Mouse (Mus musculus) lung, postnatal 10 days (tissue): ENCODE data around the gene Tut7.
A peak's percentile ranks its signal among the peaks of the same experiment; 100 is the strongest.
"Not testable (repeated sequence)": the region's sequence is repeated elsewhere in the genome, so short reads cannot be mapped to it uniquely, and the experiment has no call there.

ENCODE experiments used
- DNase-seq: peaks from one replicate; pipeline ENCODE4 v3.0.0; 2021

Gene Tut7

DNA sequence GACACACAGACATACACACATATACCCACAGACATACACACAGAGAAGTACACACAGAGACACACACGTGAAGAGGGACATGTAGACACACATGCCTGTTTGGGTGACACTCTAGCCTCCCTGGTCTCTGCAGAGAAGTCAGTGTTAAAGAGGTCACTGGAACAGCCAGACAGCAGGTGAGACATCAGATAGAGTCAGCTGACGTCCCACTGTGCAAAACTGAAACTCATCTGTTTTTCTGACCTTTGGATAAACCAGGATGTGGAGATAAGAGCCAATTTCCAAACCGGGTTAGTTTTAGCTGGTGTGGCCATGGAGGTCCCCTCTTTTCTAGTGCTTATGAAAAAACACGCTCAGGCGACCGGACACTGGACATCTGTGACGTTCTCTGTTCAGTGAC, 9.5 kb upstream of the Tut7 start:
- DNase-seq: no peak

DNA sequence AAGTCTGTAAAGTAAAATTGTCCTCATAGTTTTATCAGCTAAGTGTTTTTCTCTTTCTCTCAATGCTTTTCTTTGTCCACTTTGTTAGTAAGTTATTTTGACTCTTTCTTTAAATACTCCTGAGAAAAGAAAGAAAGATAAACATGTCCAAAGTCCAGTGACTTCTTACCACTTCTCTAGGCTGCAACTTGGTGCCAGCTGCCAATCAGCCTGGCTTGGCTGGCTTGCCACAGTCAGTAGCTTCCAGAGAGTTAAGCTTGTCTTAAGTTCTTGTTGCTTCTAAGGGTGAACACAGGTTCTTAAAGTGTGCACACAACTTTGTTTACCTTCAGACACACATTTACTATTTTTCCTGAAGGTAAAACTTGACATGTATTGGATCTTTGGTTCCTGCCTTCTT, 3.0 kb upstream of the Tut7 start:
- no peak for DNase-seq

DNA sequence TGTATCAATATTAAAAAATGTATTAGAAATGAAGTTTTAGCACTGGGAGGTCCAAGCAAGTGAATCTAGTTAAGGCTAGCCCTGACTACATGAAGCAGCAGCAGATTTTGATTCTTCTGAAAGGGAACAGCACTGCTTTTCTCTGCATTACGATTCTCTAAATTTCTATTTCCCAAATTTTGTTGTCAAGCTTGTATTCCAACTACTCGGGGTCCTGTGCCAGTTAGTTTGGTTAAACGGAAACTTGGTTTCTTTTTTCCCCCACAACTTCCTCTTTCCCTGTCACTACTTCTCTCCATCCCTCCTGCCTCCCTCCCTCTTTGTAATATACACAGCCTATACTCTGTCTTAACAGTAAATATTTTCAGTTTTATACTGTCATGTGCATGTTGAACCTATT, 2.1 kb downstream of the Tut7 start:
- DNase-seq: no peak

DNA sequence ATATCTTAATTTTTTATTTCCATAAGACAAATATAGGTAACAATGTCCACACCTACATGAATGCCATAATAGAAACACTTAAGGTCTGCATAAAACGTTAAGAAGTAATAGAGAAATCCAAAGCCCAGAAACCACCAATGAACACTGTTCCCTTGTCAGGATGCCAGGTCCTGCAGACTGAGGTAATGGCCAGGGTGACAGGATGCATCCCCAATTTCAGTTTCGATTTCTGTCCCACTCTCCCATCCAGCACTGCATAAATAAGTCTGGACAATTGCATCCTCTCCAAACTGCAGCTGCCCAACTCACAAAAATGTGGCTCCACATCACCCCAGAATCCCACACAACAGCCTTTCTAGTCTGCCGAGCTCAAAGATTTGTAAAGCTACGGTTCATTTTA, 2.8 kb downstream of the Tut7 start:
- peak; percentile 52 for DNase-seq

DNA sequence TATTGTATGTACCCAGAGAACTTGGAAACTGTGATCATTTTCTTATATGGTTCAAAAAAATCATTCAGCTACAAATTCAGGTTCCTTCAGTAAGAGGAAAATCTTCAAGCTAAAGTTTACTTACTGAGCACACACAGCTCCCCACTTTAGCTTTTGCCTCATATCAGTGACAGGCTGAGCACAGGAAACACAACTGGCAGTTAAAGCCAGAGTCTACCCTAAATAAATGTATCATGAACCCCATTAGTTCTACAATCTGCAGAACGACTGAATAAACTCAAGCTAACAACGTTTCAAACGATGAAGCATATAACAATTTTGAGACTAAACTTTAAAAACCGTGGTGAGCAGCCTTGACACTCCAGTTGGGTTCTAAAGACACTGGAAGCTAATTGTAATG, 5.6 kb downstream of the Tut7 start:
- no peak for DNase-seq

DNA sequence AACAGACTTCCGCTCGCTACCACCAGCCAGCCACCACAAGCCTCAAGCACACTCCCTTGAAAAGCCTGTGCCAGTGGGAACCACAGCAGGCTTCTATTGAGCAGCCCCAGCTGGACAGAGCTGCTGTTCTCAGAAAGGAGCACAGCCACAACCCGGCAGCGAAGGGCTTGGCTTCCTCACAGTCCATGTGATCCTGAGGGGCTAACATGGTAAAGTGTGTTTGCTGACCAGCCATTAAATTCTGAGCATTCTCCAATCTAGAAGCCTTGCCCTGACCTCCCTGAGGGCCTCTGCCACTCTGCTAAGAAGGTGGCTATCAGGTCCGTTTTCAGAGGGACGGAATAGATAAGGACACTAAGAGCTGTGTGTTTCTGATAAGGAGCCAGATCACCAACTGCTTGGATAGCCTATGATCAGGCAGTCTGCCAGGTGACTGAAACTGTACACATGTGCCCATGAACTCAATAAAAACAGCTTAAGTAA, 8.8 kb downstream of the Tut7 start:
- DNase-seq: peak; percentile 46

DNA sequence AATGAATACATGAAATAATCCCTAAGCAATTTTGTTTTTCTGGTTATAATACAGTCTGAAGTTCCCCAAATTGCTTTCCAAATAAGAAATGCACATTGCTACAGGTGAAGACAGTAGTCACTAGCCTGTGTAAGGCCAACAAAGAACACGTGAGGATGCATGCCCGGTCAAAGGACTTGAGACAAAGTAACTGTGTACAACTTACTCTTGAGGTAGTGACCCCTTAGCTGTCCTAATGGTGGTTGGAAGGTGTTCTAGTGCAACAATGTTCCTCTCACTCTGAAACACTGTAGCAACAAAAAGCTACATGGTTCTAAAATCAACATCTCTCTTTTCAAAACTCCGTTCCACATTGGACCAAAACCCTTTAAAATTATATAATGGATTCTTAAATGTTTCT, 11.4 kb downstream of the Tut7 start:
- no peak for DNase-seq

DNA sequence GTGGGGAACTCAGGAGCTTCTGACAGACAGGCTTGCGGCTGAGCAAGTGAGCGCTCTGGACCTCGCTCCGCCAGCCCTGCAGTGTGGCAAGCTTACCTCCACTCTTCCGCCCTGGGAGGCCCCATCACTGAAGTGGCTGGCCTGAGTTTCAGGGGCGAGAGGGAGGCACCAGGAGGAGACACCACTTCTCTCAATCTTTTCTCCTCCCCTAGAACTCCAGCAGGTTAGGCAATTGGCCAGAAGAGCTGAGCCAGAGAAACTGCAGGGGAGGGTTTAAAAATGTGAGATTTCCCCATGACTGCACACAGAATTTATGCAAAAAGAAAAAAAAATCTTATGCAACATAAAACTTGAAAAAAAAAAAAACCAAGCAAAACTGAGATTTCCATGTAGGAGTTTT, 21.9 kb downstream of the Tut7 start:
- peak; percentile 44 for DNase-seq

DNA sequence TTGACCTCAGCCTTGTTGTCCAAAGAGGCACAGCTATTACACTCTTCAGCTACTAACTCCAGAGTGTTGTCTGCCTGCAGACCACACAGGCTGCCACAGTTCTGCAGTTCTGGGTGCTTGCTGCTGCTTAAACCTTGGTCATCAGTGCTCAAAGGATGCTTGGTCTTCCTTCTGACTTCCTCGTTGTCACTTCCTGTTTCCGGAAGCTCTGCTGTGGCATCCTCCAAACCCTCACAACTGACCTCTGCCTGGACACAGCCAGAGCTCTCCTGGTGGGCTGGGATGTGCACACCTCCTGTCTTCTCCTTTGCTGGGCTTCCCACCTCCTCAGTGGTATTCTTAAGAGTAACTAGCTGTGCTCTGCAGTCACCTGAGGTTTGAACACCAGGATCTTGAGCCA, 22.9 kb downstream of the Tut7 start:
- DNase-seq: no peak

DNA sequence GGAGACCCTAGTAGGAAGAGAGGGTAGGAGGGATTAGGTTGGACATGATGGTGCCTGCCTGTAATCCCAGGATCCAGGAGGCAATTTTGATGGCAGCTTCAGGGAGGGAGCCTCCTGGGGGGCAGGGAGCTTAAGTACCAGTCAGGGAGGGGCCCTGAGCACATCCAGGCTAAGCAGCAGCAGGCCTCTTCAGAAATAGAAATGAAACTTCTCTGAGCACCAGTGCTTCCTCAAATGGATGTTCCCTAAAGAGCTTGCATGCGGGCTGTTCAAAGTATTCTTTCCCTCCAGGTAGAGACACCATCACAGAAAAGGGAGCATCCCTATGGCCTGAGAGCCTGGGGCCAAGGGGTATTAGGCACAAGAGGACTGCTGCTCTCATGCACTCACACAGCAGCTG, 24.6 kb downstream of the Tut7 start:
- DNase-seq: no peak

DNA sequence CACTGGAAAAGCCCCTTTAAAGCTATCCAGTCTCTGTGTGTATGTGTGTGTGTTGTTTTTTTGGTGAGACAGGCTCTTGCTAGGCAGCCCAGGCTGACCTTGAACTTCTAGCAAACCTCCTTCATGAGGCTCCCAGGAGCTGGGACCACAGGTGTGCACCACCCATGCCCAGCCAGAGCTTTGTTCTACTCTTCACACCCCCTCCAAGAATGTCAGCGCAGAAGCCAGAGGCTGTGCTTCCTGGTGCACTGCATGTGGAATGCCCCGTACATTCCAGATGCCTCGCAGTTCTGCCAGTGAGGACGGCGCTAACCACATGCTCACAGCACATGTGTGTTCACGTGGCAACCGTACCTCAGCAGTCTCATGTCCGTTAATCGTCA, 26.5 kb downstream of the Tut7 start:
- no peak for DNase-seq

DNA sequence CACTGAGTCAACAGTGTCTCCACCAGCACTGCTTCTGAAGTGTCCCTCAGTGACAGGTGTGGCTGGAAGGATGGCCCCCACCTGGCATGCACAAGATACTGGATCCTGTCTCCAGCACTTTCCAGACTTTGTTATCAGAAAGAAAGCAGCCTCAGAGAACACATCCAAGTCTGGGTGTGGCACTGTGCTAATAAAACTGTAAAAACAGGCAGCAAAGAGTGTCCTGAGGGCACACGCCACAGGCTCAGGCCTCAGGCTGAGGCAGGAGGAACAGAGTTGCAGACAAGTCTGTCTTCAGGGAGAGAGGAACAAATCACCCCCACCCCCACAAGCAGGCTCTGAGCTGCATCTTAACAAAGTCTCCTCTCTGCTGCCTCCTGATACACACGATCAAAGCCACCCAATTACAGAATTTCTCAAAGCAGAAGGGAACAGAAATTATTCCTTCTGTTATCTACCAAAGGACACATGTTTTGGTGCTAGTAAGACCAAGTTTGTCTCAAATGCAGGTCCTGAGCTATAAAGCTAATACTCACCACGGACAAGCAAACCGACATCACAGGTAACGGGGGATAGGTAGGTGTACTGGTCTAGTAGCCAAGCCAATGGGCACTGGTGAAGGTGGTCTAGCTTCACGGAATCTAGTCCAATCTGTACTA, 27.0 kb downstream of the Tut7 start:
- DNase-seq: no peak

DNA sequence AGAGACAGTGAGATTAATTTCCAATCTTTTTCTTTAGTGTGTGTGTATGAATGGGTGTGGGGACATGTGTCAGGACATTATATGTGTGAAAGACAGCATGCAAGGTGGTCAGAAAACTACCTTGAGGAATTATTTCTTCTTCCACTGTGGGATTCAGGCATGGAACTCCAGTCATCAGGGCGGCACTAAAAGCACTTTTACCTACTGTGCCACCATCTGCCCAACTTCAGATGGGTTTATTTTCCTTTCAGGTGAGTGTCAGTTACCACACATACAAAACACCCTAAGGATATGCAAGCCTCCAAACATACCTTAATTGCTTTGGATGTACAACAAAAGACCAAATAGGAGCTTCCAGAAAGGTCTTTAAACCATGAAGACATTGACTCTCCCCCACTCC, 28.2 kb downstream of the Tut7 start:
- DNase-seq: no peak

DNA sequence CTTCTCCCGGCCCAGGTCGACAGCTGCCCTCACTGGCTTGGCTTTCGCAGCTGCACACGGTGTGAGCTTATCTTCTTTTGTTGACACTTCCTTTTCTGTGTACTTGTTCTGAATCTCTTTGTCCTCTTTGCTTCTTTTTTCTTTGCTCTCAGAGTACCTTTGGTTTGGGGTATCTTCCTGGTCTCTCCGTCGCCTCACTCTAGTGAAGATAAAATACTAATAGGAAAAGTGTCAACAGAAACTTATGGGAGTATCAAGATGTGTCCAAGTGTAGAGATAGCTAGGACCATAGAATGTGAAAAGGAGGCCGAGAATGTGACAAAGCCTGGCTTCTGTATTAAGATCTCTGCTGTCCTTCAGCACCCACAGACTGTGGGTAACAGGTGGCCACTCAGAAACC, 40.8 kb downstream of the Tut7 start, which contains the start of gene Gm49354:
TSS of gene Gm49354 (minus strand) at position 101 of the 400 bp plus-strand sequence.
- DNase-seq: no peak

DNA sequence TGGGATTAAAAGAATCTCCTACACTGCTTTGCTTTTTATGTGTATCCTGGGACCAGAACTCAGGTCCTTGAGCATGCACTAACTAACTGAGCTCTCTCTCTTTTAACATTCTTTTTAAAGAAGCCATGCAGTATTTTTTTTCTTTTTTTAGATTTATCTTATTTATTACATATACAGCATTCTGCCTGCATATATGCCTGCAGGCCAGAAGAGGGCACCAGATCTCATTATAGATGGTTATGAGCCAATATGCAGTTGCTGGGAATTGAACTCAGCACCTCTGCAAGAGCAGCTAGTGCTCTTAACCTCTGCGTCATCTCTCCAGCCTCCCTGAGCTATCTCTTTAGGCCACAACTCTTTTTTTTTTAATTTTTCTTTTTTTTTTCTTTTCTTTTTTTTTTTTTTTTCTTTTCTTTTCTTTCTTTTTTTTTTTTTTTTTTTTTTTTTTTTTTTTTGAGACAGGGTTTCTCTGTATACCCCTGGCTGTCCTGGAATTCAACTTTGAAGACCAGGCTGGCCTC, 43.1 kb downstream of the Tut7 start:
- not testable (repeated sequence) for DNase-seq

DNA sequence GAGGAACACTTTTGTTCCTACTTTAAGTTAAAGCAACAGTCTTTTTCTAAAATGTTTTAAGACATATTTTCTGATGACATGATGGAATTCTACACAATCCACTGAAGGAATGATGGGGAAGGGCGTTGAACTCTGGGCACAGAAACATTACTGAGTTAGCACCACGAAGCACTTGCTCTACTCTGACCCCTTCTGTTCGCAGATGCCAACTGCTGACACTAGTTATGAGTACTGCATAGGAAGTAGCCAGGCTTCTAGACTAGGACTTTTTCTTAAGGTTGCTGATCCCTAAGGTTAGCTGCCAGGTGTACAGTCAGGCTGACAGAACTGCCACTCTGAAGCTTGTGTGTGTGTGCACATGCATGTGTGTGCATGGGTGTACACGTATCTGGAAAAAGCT, 43.7 kb downstream of the Tut7 start:
- DNase-seq: peak; percentile 28

DNA sequence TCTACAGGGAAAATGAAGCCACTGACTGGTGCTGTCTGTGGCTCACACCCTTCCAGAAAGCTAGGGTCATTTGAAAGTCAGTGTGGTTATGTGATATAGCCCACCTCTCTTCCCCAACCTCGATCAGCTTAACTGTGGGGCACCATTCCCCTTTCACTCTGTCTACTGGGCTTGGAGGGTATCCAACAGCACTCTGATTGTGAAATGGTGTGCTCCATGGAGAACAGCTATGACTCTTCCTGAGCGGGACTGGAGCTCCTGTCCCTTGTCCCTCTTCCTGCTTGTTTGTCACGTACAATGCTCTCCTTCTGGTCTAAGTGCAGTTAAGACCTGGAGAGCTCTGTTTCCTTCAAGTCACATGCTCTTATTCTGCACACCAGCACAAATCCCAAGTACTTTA, 47.8 kb downstream of the Tut7 start:
- DNase-seq: peak; percentile 44

DNA sequence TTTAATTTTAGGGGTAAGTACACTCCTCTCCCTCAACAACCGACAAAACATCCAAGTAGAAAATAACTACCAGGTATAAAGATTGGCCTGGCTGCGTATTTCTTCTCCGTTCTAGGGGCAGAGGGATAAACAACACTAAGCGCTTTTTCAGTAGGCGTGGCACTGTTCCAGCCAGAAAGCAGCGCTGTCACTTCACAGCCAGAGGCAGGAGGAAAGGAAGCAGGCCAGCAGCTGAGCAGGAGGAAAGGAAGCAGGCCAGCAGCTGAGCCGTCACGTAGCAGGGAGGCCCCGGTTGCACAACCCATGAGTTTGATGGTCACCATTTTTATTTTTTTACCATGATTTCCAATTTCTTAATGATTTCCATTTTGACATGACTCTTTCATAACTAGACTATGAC, 51.7 kb downstream of the Tut7 start:
- peak; percentile 89 for DNase-seq

DNA sequence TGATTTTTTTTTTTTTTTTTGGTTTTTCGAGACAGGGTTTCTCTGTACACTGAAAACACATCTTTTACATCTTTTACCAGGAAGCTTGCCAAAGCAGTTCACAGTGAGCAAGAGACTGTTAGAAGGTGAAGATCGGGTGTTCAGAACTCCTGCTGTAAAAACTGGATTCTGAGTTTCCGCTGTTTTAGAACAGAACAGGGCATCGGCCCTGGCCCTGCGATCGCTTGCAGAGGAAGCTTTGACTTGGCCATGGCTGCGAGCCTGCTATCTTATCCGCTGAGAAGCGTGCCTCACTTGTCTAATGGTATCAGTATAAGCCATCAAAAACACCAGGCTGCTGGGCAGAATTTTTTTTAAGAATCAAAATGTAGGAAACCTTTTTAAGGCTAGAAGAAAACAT, 52.1 kb downstream of the Tut7 start:
- DNase-seq: peak; percentile 12

DNA sequence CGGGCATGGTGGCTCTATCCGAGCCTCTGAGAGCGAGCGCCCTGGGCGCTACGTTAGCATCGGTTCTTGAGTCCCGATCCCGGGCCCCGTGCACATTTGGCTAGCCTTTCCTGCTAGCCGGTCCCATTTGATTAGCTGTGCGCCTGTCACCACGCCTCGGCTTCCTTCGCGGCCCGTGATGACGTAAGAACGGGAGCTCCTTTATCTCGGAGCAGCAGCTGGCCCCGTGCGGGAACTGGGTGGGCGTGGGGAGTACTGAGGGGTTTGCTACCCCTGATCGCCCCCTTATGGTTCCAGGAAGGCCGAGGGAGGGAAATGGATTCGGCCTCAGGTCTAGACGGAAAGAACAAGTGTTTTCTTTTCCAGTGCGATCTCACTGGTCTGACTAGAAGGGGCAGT, 52.8 kb downstream of the Tut7 start:
- peak; percentile 92 for DNase-seq

DNA sequence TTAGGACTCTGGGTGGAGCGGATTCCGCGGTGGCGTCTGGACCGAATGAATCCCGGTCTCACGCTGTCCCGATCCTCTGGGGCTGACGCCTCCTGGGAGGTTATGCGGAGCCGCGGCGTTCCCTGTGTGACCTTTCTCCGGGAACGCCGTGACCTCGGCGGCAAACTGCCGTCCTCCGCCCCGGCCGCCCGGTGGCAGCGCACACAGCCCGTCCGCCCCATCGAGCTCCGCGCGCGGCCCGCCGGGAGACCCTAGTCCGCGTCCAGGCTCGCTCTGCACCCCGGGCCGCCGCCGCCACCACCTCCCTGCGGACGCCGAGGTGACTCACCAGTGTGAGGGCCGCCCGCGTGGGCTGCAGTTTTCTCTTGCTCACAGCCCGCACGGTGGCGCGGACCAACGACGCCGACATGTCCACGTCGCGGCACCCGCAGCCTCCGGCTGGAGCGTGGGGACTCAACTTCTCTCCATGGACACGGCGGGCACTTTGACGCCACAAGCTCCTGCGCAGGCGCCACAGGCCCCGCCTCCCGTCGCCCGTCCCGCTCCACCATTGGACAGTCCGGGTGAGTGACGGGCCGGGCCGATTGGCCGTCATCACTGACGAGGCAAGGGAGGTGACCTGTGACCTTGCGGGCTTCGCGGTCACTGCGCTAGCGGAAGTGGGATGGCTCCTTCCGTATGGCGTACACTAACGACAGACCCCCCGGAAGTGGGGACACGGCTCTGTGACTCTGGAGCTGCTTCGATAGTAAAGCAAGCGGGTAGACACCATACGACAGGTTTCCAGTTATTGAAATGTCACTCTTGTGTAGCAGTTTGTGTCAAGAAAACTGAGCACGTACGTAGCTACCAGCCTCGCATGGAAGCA, 53.4 kb downstream of the Tut7 start, which contains the start of gene Isca1:
TSS of gene Isca1 (minus strand) at position 515 of the 868 bp plus-strand sequence.
- DNase-seq: peak; percentile 99

DNA sequence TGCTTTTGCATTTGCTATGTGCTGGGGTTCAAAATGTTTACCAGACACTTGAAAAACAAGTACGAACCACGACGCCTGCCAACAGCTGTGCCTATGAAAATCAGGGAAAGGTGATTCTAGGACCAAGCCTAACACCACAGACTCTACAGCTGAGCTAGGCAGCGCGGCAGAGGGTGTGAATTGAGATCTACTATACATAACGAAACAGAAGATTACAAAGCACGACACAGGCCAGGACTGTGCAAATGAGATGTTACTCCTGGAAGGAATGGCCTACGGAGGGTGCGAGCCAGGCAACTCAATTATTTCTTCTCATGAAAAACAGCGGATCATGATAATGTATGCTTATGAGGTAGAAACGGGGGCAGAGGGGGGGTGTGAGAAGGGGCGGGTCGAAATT, 54.4 kb downstream of the Tut7 start:
- peak; percentile 21 for DNase-seq

DNA sequence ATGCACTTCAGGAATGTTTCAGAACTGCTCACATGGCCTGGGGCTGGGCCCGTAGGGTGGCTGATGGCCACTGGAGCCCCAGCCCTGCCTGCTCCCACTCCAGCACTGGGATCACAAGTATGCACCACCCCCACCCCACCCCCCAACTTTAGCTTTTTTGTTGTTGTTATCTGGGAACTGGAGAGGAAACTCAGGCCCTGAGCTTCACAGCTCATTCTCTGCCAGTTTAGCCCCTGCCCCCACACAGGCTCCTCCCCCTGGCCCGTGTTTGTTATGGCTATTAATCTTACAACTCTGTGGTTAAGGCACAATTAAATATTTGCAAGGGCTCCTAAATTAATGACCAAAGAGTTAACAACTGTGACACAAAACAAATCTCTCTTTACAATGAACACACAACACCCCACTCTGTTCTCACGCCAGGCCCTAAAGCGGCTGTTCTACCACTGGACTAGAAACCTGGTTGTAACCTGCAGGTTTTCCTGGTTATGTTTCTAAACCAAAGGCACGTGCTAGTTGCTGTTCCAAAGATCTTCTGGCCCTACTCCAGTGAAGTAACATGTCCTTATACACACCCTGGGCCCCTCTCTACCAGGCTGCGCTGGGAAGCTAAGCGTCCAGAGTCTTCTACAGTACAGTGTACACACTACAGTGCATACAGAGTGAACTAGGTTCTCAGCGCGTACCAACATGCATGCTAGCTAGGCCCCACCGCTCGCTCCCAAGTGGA, 56.0 kb downstream of the Tut7 start:
- DNase-seq: peak; percentile 79
